Mouse (Mus musculus): ENCODE data around the gene Gtdc1. TPM values are rescaled to one million over a fixed set of nuclear protein-coding genes. Genes with fewer than 3 reads are reported as not detected.

The Gtdc1 gene
- polyA plus RNA-seq, 1 experiment from 2014 or later = 5.7 TPM

- Histone ChIP-seq H3K4me3 (ENCODE audit: low read depth, low read length) (no peak overlapping the region), H3K36me3 (ENCODE audit: control insufficient read depth, insufficient read depth) (no peaks in the 10 kb centered on the region), H3K9me3 (ENCODE audit: control insufficient read depth) (no peaks in the 10 kb centered on the region), H3K27ac (ENCODE audit: low read depth, low read length) (no peak overlapping the region), H3K9ac (ENCODE audit: low read depth, low read length) (no peak overlapping the region), H3K4me1 (replicated peaks; ENCODE audit: control insufficient read depth, insufficient read depth, low read length) (no peaks in the 10 kb centered on the region), H3K27me3 (replicated peaks; ENCODE audit: control insufficient read depth, insufficient read depth, low read length) (no peaks in the 10 kb centered on the region), H3K4me2 (replicated peaks; ENCODE audit: low read depth) (no peak overlapping the region)
- WGBS = 84% methylated on average over 3 of the region's 3 CpGs
- TF ChIP-seq CTCF (IDR thresholded peaks at IDR 0.05; ENCODE audit: low read depth) = no peak
- no peak for ATAC-seq
These were observed 231.0 kb downstream of the Gtdc1 start for GRCm38 (mm10) chr2:44696441-44696840.

- 78% methylated on average over 1 of the region's 1 CpGs for WGBS
- H3K4me3 ChIP-seq (ENCODE audit: low read depth, low read length) = no peak overlapping the region
- no peak for TF ChIP-seq CTCF (IDR thresholded peaks at IDR 0.05; ENCODE audit: low read depth)
- no peaks in the 10 kb centered on the region for H3K36me3 ChIP-seq (ENCODE audit: control insufficient read depth, insufficient read depth)
- H3K9me3 ChIP-seq (ENCODE audit: control insufficient read depth) = no peaks in the 10 kb centered on the region
- H3K4me1 ChIP-seq (replicated peaks; ENCODE audit: control insufficient read depth, insufficient read depth, low read length) = no peaks in the 10 kb centered on the region
- ATAC-seq = no peak
- H3K9ac ChIP-seq (ENCODE audit: low read depth, low read length) = no peak overlapping the region
- H3K4me2 ChIP-seq (replicated peaks; ENCODE audit: low read depth) = no peak overlapping the region
- no peak overlapping the region for H3K27ac ChIP-seq (ENCODE audit: low read depth, low read length)
- H3K27me3 ChIP-seq (replicated peaks; ENCODE audit: control insufficient read depth, insufficient read depth, low read length) = no peaks in the 10 kb centered on the region
These were observed 233.6 kb downstream of the Gtdc1 start for GRCm38 (mm10) chr2:44693898-44694297.

GRCm38 (mm10) chr2:44664049-44664448 is 263.4 kb downstream of the Gtdc1 start:
- no peaks in the 10 kb centered on the region for H3K9me3 ChIP-seq (ENCODE audit: control insufficient read depth)
- no peak for ATAC-seq

GRCm38 (mm10) chr2:44659870-44660269 is 267.6 kb downstream of the Gtdc1 start:
- no peaks in the 10 kb centered on the region for H3K9me3 ChIP-seq (ENCODE audit: control insufficient read depth)
- no peak for ATAC-seq
- TF ChIP-seq CTCF (IDR thresholded peaks at IDR 0.05; ENCODE audit: low read depth) = no peak
- H3K27ac ChIP-seq (ENCODE audit: low read depth, low read length) = no peak overlapping the region
- H3K27me3 ChIP-seq (replicated peaks; ENCODE audit: control insufficient read depth, insufficient read depth, low read length) = no peaks in the 10 kb centered on the region
- 74% methylated on average over 2 of the region's 2 CpGs for whole genome bisulfite sequencing
- H3K36me3 ChIP-seq (ENCODE audit: control insufficient read depth, insufficient read depth) = no peaks in the 10 kb centered on the region
- H3K4me2 ChIP-seq (replicated peaks; ENCODE audit: low read depth) = no peak overlapping the region
- H3K9ac ChIP-seq (ENCODE audit: low read depth, low read length) = no peak overlapping the region
- H3K4me3 ChIP-seq (ENCODE audit: low read depth, low read length) = no peak overlapping the region
- no peaks in the 10 kb centered on the region for H3K4me1 ChIP-seq (replicated peaks; ENCODE audit: control insufficient read depth, insufficient read depth, low read length)

More at GRCm38 (mm10) chr2:44664049-44664448, 263.4 kb downstream of the Gtdc1 start:
- H3K4me1 ChIP-seq (replicated peaks; ENCODE audit: control insufficient read depth, insufficient read depth, low read length) = no peaks in the 10 kb centered on the region
- H3K36me3 ChIP-seq (ENCODE audit: control insufficient read depth, insufficient read depth) = no peaks in the 10 kb centered on the region
- H3K4me3 ChIP-seq (ENCODE audit: low read depth, low read length) = no peak overlapping the region
- H3K27me3 ChIP-seq (replicated peaks; ENCODE audit: control insufficient read depth, insufficient read depth, low read length) = no peaks in the 10 kb centered on the region
- H3K9ac ChIP-seq (ENCODE audit: low read depth, low read length) = no peak overlapping the region
- no peak overlapping the region for H3K4me2 ChIP-seq (replicated peaks; ENCODE audit: low read depth)
- H3K27ac ChIP-seq (ENCODE audit: low read depth, low read length) = no peak overlapping the region
- 90% methylated on average over 7 of the region's 7 CpGs for WGBS
- no peak for TF ChIP-seq CTCF (IDR thresholded peaks at IDR 0.05; ENCODE audit: low read depth)

- TF ChIP-seq CTCF (IDR thresholded peaks at IDR 0.05; ENCODE audit: low read depth) = no peak
- Histone ChIP-seq H3K4me2 (replicated peaks; ENCODE audit: low read depth) (no peak overlapping the region), H3K4me1 (replicated peaks; ENCODE audit: control insufficient read depth, insufficient read depth, low read length) (no peaks in the 10 kb centered on the region), H3K9me3 (ENCODE audit: control insufficient read depth) (no peaks in the 10 kb centered on the region), H3K27me3 (replicated peaks; ENCODE audit: control insufficient read depth, insufficient read depth, low read length) (no peaks in the 10 kb centered on the region), H3K9ac (ENCODE audit: low read depth, low read length) (no peak overlapping the region), H3K4me3 (ENCODE audit: low read depth, low read length) (no peak overlapping the region), H3K27ac (ENCODE audit: low read depth, low read length) (no peak overlapping the region), H3K36me3 (ENCODE audit: control insufficient read depth, insufficient read depth) (no peaks in the 10 kb centered on the region)
- no peak for ATAC-seq
These were observed 268.4 kb downstream of the Gtdc1 start for GRCm38 (mm10) chr2:44659011-44659410.

- H3K27ac ChIP-seq (ENCODE audit: low read depth, low read length) = no peak overlapping the region
- no peak overlapping the region for H3K9ac ChIP-seq (ENCODE audit: low read depth, low read length)
- H3K4me3 ChIP-seq (ENCODE audit: low read depth, low read length) = no peak overlapping the region
- WGBS = 81% methylated on average over 3 of the region's 3 CpGs
- H3K4me1 ChIP-seq (replicated peaks; ENCODE audit: control insufficient read depth, insufficient read depth, low read length) = no peaks in the 10 kb centered on the region
- H3K36me3 ChIP-seq (ENCODE audit: control insufficient read depth, insufficient read depth) = no peaks in the 10 kb centered on the region
- H3K4me2 ChIP-seq (replicated peaks; ENCODE audit: low read depth) = no peak overlapping the region
- ATAC-seq = no peak
- no peaks in the 10 kb centered on the region for H3K9me3 ChIP-seq (ENCODE audit: control insufficient read depth)
- no peak for TF ChIP-seq CTCF (IDR thresholded peaks at IDR 0.05; ENCODE audit: low read depth)
- H3K27me3 ChIP-seq (replicated peaks; ENCODE audit: control insufficient read depth, insufficient read depth, low read length) = no peaks in the 10 kb centered on the region
These were observed 278.9 kb downstream of the Gtdc1 start for GRCm38 (mm10) chr2:44648537-44648936.

- no peak for ATAC-seq
- 83% methylated on average over 6 of the region's 6 CpGs for WGBS
- Histone ChIP-seq H3K27ac (ENCODE audit: low read depth, low read length) (no peak overlapping the region), H3K9ac (ENCODE audit: low read depth, low read length) (no peak overlapping the region), H3K4me2 (replicated peaks; ENCODE audit: low read depth) (no peak overlapping the region), H3K36me3 (ENCODE audit: control insufficient read depth, insufficient read depth) (no peaks in the 10 kb centered on the region), H3K4me3 (ENCODE audit: low read depth, low read length) (no peak overlapping the region), H3K27me3 (replicated peaks; ENCODE audit: control insufficient read depth, insufficient read depth, low read length) (no peaks in the 10 kb centered on the region), H3K4me1 (replicated peaks; ENCODE audit: control insufficient read depth, insufficient read depth, low read length) (no peaks in the 10 kb centered on the region), H3K9me3 (ENCODE audit: control insufficient read depth) (no peaks in the 10 kb centered on the region)
- TF ChIP-seq CTCF (IDR thresholded peaks at IDR 0.05; ENCODE audit: low read depth) = no peak
These were observed 281.1 kb downstream of the Gtdc1 start for GRCm38 (mm10) chr2:44646398-44646797.

Measured in intestine, postnatal 0 days (tissue).